Mouse (Mus musculus): ENCODE data around the gene Ctcfl.

The Ctcfl gene

DNA sequence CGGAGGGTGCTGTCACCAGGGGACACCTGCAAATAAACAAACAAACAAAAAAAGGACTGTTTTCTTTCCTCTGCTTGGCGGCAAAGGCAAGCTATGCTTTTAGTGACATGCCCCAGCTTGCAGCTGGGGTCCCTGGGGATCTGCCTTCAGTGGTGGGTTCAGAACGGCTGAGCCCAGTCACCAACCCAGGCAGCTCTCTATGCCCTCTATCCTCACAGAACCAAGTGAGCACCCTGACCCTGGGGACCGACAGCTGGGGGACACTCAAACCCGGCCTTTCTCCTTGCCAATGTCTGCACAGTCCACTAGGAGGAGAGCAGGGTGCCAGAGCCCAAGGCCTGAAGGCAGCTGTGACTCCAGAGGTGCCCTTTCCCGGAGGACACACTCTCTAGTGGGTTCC, 69.5 kb downstream of the Ctcfl start:
- DNase-seq (ENCODE audit: extremely low read depth, insufficient read length, low spot score): no peak

DNA sequence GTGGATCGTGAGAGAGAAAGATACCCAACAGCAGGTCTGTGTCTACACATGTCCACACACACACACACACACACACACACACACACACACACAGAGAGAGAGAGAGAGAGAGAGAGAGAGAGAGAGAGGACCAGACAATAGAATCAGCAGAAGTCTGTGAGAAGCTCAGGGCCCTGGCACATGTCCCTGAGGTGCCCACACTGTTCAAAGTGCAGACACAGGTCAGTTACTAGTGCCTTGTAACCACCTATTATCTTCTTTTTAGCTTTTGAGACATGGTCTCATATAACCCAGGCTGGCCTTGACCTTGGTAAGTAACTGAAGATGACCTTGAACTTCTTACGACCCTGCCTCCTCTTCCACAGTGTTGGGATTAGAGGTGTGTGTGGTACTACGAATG, 70.1 kb downstream of the Ctcfl start:
- DNase-seq (ENCODE audit: extremely low read depth, insufficient read length, low spot score): no peak

DNA sequence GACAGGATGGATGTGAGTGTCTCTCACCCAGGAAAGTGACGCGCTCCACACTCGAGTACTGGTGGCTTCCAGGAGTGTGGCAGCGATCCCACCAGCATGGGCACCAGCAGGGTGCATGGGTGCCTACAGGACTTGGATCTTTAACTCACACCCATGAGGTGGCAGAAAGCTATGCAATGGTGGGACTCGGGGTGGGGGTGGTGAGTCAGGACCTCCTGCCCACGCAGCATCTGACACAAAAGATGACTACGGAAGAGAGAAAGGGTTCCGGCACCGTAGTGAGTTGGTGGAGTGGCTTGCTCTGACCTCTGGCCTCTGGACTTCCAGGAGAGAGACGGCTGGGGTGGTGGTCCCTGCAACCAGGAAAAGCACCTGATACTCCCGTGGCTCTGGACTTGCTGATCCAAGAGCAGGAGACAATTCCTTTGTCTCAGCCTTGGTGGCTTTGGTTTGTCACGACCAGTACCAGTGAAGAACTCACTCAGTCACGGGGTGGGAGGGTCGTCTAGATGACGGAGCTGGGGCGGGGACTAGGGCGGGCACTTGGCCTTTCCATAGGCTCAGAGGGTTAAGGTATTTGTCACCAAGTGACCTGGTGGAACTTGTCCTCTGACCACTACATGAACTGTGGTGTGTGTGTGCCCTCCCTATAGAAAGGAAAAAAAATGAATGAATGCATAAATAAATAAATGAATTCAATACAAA, 71.1 kb downstream of the Ctcfl start:
- no peak for DNase-seq (ENCODE audit: extremely low read depth, insufficient read length, low spot score)

- no peak for DNase-seq (ENCODE audit: extremely low read depth, insufficient read length, low spot score)
Measured at GRCm38 (mm10) chr2:173047471-173047870, 71.9 kb downstream of the Ctcfl start.

DNA sequence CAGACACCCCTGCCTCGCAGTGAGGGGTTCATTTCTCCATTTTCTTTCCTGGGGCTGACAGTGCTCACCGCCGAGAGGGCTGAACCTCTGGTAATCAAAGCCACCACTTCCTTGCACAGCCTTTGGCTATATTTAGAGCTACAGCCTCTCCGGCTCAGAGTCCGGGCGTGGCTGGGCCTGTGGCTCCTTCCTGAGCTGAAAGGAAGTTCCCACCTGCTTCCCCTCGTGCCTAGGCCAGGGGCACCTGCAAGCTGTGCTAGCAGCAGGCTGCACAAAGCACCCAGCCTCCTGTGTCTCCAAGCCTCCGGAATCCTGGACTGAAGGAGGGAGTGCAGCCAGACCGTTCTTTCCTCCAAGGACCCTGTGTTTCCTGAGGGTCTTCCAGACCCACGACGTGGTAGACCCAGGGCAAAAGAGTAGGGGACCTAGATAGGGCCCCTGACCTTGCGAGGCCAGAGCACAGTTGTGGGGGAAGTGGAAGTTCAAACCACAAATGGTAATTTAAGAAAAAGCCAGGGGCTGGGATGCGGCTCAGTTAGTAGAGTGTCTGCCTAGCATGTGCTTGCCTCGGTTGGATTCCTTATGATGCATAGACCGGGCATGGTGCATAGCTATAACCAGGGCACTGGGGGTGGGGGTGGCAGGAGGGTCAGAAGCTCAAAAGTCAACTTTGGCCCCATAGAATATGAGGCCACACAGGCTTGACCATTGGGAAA, 72.6 kb downstream of the Ctcfl start:
- DNase-seq (ENCODE audit: extremely low read depth, insufficient read length, low spot score): no peak

DNA sequence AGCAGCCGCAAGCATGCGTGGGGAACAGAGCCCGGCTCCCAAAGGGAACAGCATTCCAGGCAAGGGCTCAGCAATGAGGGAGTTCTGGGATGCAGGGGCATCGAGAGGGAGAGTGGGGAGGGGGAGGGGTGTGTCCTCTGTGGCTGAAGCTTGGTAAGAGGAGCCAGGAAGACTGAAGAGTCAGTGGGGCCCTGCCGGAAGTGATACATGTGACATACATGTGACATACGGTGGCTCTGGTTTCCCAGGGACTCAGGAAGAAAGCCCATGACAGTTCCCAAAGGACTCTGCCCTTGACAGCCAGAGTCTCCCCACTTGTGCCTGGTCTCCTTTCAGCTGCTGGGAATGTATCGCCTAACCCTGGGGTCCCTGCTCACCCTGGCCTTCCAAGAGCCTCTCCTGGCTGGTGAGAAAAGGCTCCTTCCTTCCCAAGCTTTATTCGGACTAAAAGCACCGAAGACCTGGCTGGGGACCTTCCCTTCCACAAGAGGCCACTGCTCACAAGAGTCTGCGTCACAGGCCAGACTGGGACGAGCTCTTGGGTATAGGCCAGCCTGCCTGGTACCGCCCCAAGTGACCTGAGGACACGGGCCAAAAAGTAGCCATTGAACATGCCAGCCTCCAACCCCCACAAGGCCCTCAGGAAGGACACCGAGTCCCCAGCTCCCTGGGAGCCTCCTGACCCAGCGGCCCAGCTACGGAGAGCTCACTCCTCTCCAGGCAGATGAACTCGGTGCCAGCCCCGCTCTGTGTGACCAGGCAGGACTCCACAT, 74.9 kb downstream of the Ctcfl start:
- peak; percentile 78 for DNase-seq (ENCODE audit: extremely low read depth, insufficient read length, low spot score)

Measured in 3134 (cell line).